Mouse (Mus musculus): ENCODE results near the gene Gusb.

GRCm38 (mm10) chr5:130023067-130023766 is 20.4 kb upstream of the Gusb start:
- TF ChIP-seq POLR2A (IDR thresholded peaks at IDR 0.05; ENCODE audit: insufficient read length, low read depth) (no peak), MAX (IDR thresholded peaks at IDR 0.05; ENCODE audit: low read depth) (no peak), POLR2AphosphoS2 (IDR thresholded peaks at IDR 0.05; ENCODE audit: insufficient read length, low read depth) (no peak), TCF3 (IDR thresholded peaks at IDR 0.05; ENCODE audit: insufficient read length, low read depth) (no peak), CEBPB (IDR thresholded peaks at IDR 0.05; ENCODE audit: insufficient read depth, poor library complexity, severe bottlenecking) (no peak), E2F4 (IDR thresholded peaks at IDR 0.05; ENCODE audit: insufficient read depth) (no peak)

Measured in myocyte (in vitro differentiated cells).